Mouse (Mus musculus) E14TG2a.4 (cell line): ENCODE measurements around the gene Treml4.

ENCODE experiments used
- H3K27me3 ChIP-seq: 2 replicates; pipeline ENCODE4 v1.6.1; 2014; ENCODE audit warnings: low read length, control low read depth; ENCODE audit not compliant: insufficient read depth
- H3K36me3 ChIP-seq: 2 replicates; pipeline ENCODE4 v1.6.1; 2014; ENCODE audit warnings: low read length, control low read depth; ENCODE audit not compliant: insufficient read depth
- H3K4me1 ChIP-seq: replicated peaks from 2 replicates; pipeline ENCODE4 v1.6.1; 2014; ENCODE audit warnings: low read depth, low read length, control low read depth
- H3K4me3 ChIP-seq: replicated peaks from 2 replicates; pipeline ENCODE4 v1.5.1; 2014; ENCODE audit warnings: mild to moderate bottlenecking, low read length
- H3K9me3 ChIP-seq: 2 replicates; pipeline ENCODE4 v1.6.1; 2014; ENCODE audit warnings: low read length, control low read depth
- CTCF ChIP-seq: conservative IDR thresholded peaks from 2 replicates; pipeline ENCODE4 v1.5.1; 2014; ENCODE audit warnings: low read length
- NANOG ChIP-seq: IDR thresholded peaks from 2 replicates; pipeline ENCODE4 v1.6.1; 2014; ENCODE audit warnings: borderline replicate concordance, low read length, mixed read lengths
- POU5F1 ChIP-seq: IDR thresholded peaks from 2 replicates; pipeline ENCODE4 v1.6.1; 2014; ENCODE audit warnings: low read length, borderline replicate concordance

The Treml4 gene

GRCm38 (mm10) chr17:48263741-48264362 is at the start of gene Treml4:
TSS of gene Treml4 (plus strand) at chr17:48264295.
- H3K9me3 ChIP-seq = peaks cover 13% of the 10 kb centered on the region
- H3K4me1 ChIP-seq = no peaks in the 10 kb centered on the region
- no peak within 1 kb of the TSS for H3K4me3 ChIP-seq
- TF ChIP-seq POU5F1 = no peak
- TF ChIP-seq NANOG = no peak
- TF ChIP-seq CTCF = no peak
- no peaks in the 10 kb centered on the region for H3K27me3 ChIP-seq
- no peaks in the 10 kb centered on the region for H3K36me3 ChIP-seq

GRCm38 (mm10) chr17:48215429-48215828 is 48.7 kb upstream of the Treml4 start:
- Histone ChIP-seq H3K4me3 (no peak overlapping the region), H3K9me3 (peaks cover 32% of the 10 kb centered on the region), H3K27me3 (no peaks in the 10 kb centered on the region), H3K4me1 (no peaks in the 10 kb centered on the region), H3K36me3 (no peaks in the 10 kb centered on the region)
- TF ChIP-seq NANOG (no peak), POU5F1 (no peak), CTCF (no peak)

GRCm38 (mm10) chr17:48230680-48231079 is 33.4 kb upstream of the Treml4 start:
- Histone ChIP-seq H3K9me3 (no peaks in the 10 kb centered on the region), H3K27me3 (no peaks in the 10 kb centered on the region), H3K4me3 (no peak overlapping the region), H3K36me3 (no peaks in the 10 kb centered on the region), H3K4me1 (no peaks in the 10 kb centered on the region)
- TF ChIP-seq POU5F1 (no peak), NANOG (no peak), CTCF (no peak)

GRCm38 (mm10) chr17:48232518-48232917 is 31.6 kb upstream of the Treml4 start, which contains the start of gene Trem1:
TSS of gene Trem1 (plus strand) at chr17:48232768.
- Histone ChIP-seq H3K36me3 (no peaks in the 10 kb centered on the region), H3K4me3 (no peak within 1 kb of the TSS), H3K4me1 (no peaks in the 10 kb centered on the region), H3K27me3 (no peaks in the 10 kb centered on the region), H3K9me3 (no peaks in the 10 kb centered on the region)
- TF ChIP-seq NANOG (no peak), POU5F1 (no peak), CTCF (no peak)

GRCm38 (mm10) chr17:48233789-48234188 is 30.3 kb upstream of the Treml4 start:
- Histone ChIP-seq H3K4me1 (no peaks in the 10 kb centered on the region), H3K27me3 (no peaks in the 10 kb centered on the region), H3K9me3 (no peaks in the 10 kb centered on the region), H3K4me3 (no peak overlapping the region), H3K36me3 (no peaks in the 10 kb centered on the region)
- TF ChIP-seq POU5F1 (no peak), CTCF (no peak), NANOG (no peak)

GRCm38 (mm10) chr17:48234550-48234949 is 29.5 kb upstream of the Treml4 start:
- no peaks in the 10 kb centered on the region for H3K36me3 ChIP-seq
- H3K27me3 ChIP-seq = no peaks in the 10 kb centered on the region
- TF ChIP-seq CTCF (no peak), NANOG (no peak), POU5F1 (no peak)
- H3K4me1 ChIP-seq = no peaks in the 10 kb centered on the region
- no peaks in the 10 kb centered on the region for H3K9me3 ChIP-seq
- no peak overlapping the region for H3K4me3 ChIP-seq

GRCm38 (mm10) chr17:48235773-48236370 is 28.2 kb upstream of the Treml4 start:
- TF ChIP-seq NANOG (no peak), POU5F1 (no peak), CTCF (no peak)
- H3K36me3 ChIP-seq = no peaks in the 10 kb centered on the region
- no peak overlapping the region for H3K4me3 ChIP-seq
- no peaks in the 10 kb centered on the region for H3K9me3 ChIP-seq
- no peaks in the 10 kb centered on the region for H3K27me3 ChIP-seq
- no peaks in the 10 kb centered on the region for H3K4me1 ChIP-seq

- H3K36me3 ChIP-seq = no peaks in the 10 kb centered on the region
- H3K4me1 ChIP-seq = no peaks in the 10 kb centered on the region
- no peaks in the 10 kb centered on the region for H3K27me3 ChIP-seq
- no peak overlapping the region for H3K4me3 ChIP-seq
- TF ChIP-seq NANOG (no peak), POU5F1 (no peak), CTCF (no peak)
- H3K9me3 ChIP-seq = no peaks in the 10 kb centered on the region
Measured at GRCm38 (mm10) chr17:48237621-48238020, 26.5 kb upstream of the Treml4 start.
